Mouse (Mus musculus) liver, embryonic 14.5 days (tissue): Measurements from ENCODE around the gene Cdkn1b.

Experiments
- CTCF ChIP-seq: IDR thresholded peaks from 2 replicates; pipeline ENCODE4 v1.5.1; 2016; ENCODE audit warnings: antibody characterized with exemption, low read depth, control low read depth
- EP300 ChIP-seq: IDR thresholded peaks from 2 replicates; pipeline ENCODE4 v1.6.1; 2016; ENCODE audit warnings: antibody characterized with exemption, low read depth

GRCm38 (mm10) chr6:134905811-134906210 is 14.4 kb upstream of the Cdkn1b start:
- TF ChIP-seq CTCF (no peak), EP300 (no peak)
